Mouse (Mus musculus) forelimb bud, embryonic 11.5 days (tissue): Measurements from ENCODE around the gene Atp8b5.

Experiments used
- DNase-seq: peaks from one replicate; pipeline ENCODE4 v3.0.0-alpha.2; 2012; ENCODE audit warnings: low read depth, low spot score

The Atp8b5 gene

GRCm38 (mm10) chr4:43322336-43322735, 55.4 kb downstream of the Atp8b5 start:
- DNase-seq, result no peak

GRCm38 (mm10) chr4:43327118-43327517, 60.2 kb downstream of the Atp8b5 start:
- DNase-seq, result no peak

- no peak for DNase-seq
These were observed 67.8 kb downstream of the Atp8b5 start for GRCm38 (mm10) chr4:43334771-43335170.

GRCm38 (mm10) chr4:43336176-43336575, 69.2 kb downstream of the Atp8b5 start:
- DNase-seq, result no peak

GRCm38 (mm10) chr4:43340096-43340804, 73.3 kb downstream of the Atp8b5 start:
- DNase-seq, result no peak

- DNase-seq, result no peak
These were observed 74.4 kb downstream of the Atp8b5 start for GRCm38 (mm10) chr4:43341276-43341891.

- DNase-seq, result no peak
These were observed 75.5 kb downstream of the Atp8b5 start for GRCm38 (mm10) chr4:43342443-43342842.

GRCm38 (mm10) chr4:43344932-43345331, 78.0 kb downstream of the Atp8b5 start:
- no peak for DNase-seq

- DNase-seq, result no peak
These were observed 82.2 kb downstream of the Atp8b5 start for GRCm38 (mm10) chr4:43349206-43349605.

- no peak for DNase-seq
These were observed 83.1 kb downstream of the Atp8b5 start for GRCm38 (mm10) chr4:43350038-43350560.

- DNase-seq, result no peak
These were observed 86.7 kb downstream of the Atp8b5 start for GRCm38 (mm10) chr4:43353662-43354061.

GRCm38 (mm10) chr4:43364914-43365560, 98.1 kb downstream of the Atp8b5 start:
- no peak for DNase-seq

- no peak for DNase-seq
These were observed 100.3 kb downstream of the Atp8b5 start for GRCm38 (mm10) chr4:43367295-43367694.

- DNase-seq, result no peak
These were observed 100.8 kb downstream of the Atp8b5 start for GRCm38 (mm10) chr4:43367787-43368186.

GRCm38 (mm10) chr4:43371406-43371805, 104.4 kb downstream of the Atp8b5 start:
- no peak for DNase-seq

- no peak for DNase-seq
These were observed 105.2 kb downstream of the Atp8b5 start for GRCm38 (mm10) chr4:43372155-43372554.

- no peak for DNase-seq
These were observed 107.3 kb downstream of the Atp8b5 start for GRCm38 (mm10) chr4:43374266-43374665.

GRCm38 (mm10) chr4:43379601-43380000, 112.6 kb downstream of the Atp8b5 start:
- no peak for DNase-seq

- no peak for DNase-seq
These were observed 114.0 kb downstream of the Atp8b5 start for GRCm38 (mm10) chr4:43380951-43381350.

- DNase-seq, result peak; percentile 81
These were observed 114.6 kb downstream of the Atp8b5 start, which contains the start of gene Rusc2 for GRCm38 (mm10) chr4:43381408-43382154. Gene Rusc2, plus strand, starts transcription at chr4:43381979.

- no peak for DNase-seq
These were observed 115.4 kb downstream of the Atp8b5 start for GRCm38 (mm10) chr4:43382155-43383020.
